Mouse (Mus musculus) spleen, postnatal 14 days (tissue): ENCODE results near the gene Hist1h2bb.

Experiments used
- DNase-seq, 2 experiments: peaks; one replicate each; pipeline ENCODE4 v3.0.0; 2021 to 2022; ENCODE audit warnings: low spot score in 2 of 2

The Hist1h2bb gene

GRCm38 (mm10) chr13:23749563-23750121 lies 3.1 kb downstream of the Hist1h2bb start:
- no peak for DNase-seq

- DNase-seq: peak; percentile 62 to 72
Measured at GRCm38 (mm10) chr13:23750839-23751477, 4.4 kb downstream of the Hist1h2bb start, which contains the start of gene Hist1h2ab. TSS of gene Hist1h2ab (plus strand) at chr13:23751126.

- no peak for DNase-seq
Measured at GRCm38 (mm10) chr13:23751478-23751956, 5.0 kb downstream of the Hist1h2bb start.

- peak; percentile 79 to 86 for DNase-seq
Measured at GRCm38 (mm10) chr13:23752067-23752741, 5.7 kb downstream of the Hist1h2bb start, which contains the start of gene Hist1h3b. TSS of gene Hist1h3b (plus strand) at chr13:23752267.

GRCm38 (mm10) chr13:23752742-23753172 lies 6.2 kb downstream of the Hist1h2bb start:
- no peak for DNase-seq

GRCm38 (mm10) chr13:23753314-23754078 lies 7.0 kb downstream of the Hist1h2bb start:
- no peak for DNase-seq

GRCm38 (mm10) chr13:23755000-23755399 lies 8.5 kb downstream of the Hist1h2bb start:
- no peak for DNase-seq

GRCm38 (mm10) chr13:23756790-23757189 lies 10.3 kb downstream of the Hist1h2bb start, which contains the start of gene Hist1h4b:
TSS of gene Hist1h4b (plus strand) at chr13:23757013.
- DNase-seq: peak; percentile 75 to 93

- DNase-seq: no peak
Measured at GRCm38 (mm10) chr13:23757211-23757773, 10.8 kb downstream of the Hist1h2bb start.

GRCm38 (mm10) chr13:23757921-23758320 lies 11.4 kb downstream of the Hist1h2bb start:
- DNase-seq: no peak

GRCm38 (mm10) chr13:23759251-23759771 lies 12.8 kb downstream of the Hist1h2bb start:
- no peak for DNase-seq

- peak in 1 of 2 experiments; percentile 36 for DNase-seq
Measured at GRCm38 (mm10) chr13:23759916-23760239, 13.3 kb downstream of the Hist1h2bb start.

- no peak for DNase-seq
Measured at GRCm38 (mm10) chr13:23760240-23760971, 13.9 kb downstream of the Hist1h2bb start.

GRCm38 (mm10) chr13:23760972-23761864 lies 14.7 kb downstream of the Hist1h2bb start, which contains the start of gene Hist1h4a:
TSS of gene Hist1h4a (minus strand) at chr13:23761230.
- DNase-seq: peak; percentile 95 to 97

- DNase-seq: peak; percentile 62 to 70
Measured at GRCm38 (mm10) chr13:23761871-23762821, 15.6 kb downstream of the Hist1h2bb start, which contains the start of gene Hist1h3a. TSS of gene Hist1h3a (minus strand) at chr13:23762386.

GRCm38 (mm10) chr13:23763242-23763585 lies 16.7 kb downstream of the Hist1h2bb start:
- DNase-seq: no peak

- peak; percentile 75 to 84 for DNase-seq
Measured at GRCm38 (mm10) chr13:23763586-23764323, 17.2 kb downstream of the Hist1h2bb start, which contains the start of gene Hist1h1a. TSS of gene Hist1h1a (plus strand) at chr13:23763666.
